Mouse (Mus musculus) G1E (cell line): ENCODE results near the gene Slc5a1.

Experiments used
- CTCF ChIP-seq: IDR thresholded peaks from 2 replicates; pipeline ENCODE4 v1.5.1; 2012; ENCODE audit warnings: low read depth, low read length, inconsistent platforms, mixed read lengths
- GATA1 ChIP-seq: IDR thresholded peaks from 2 replicates; pipeline ENCODE4 v1.6.1; 2012; ENCODE audit warnings: borderline replicate concordance, low read length, inconsistent platforms, mixed read lengths
- TAL1 ChIP-seq: conservative IDR thresholded peaks from 2 replicates; pipeline ENCODE4 v1.6.1; 2012; ENCODE audit warnings: low read depth, low read length, inconsistent platforms, mixed read lengths

DNA sequence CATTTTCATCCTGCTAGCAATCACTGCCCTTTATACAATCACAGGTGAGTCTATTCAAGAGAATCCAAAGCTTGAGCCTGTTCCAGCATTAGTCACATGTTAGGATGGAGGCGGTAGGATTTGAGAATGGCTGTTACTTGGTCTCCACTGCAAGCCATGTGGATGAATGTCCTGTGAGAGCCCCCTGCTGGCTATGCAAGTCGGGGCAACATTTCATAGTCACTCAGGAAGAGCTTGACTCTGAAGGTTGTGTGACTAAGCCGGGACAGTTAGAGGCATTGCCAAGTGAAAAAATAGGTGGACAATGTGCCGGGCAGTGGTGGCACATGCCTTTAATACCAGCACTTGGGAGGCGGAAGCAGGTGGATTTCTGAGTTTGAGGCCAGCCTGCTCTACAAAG is 40.0 kb downstream of the Slc5a1 start:
- no peak for TF ChIP-seq CTCF
- TF ChIP-seq TAL1, result no peak
- no peak for TF ChIP-seq GATA1
